Comparison of ENCODE assay signal across 15 mouse cellular contexts in genomic region chr19:36796931-36797330, GRCm38 (mm10). TPM values are rescaled to one million over a fixed set of nuclear protein-coding genes. Genes with fewer than 3 reads are reported as not detected.
DNase-seq lines count a peak whose midpoint lies in the region; ATAC-seq and TF ChIP-seq lines count a peak whose summit lies in the region.
"Had no signal": no experiment of that assay in that cellular context is flagged by ENCODE, and none has a peak within 500 bp of the region (broad histone marks: within the 10 kb centered on the region; RNA-seq: fewer than 3 reads in every experiment).

No protein-coding gene starts in this region.

- no peaks in the 10 kb centered on the region for H3K27me3 ChIP-seq in lung, postnatal 0 days (replicated peaks; ENCODE audit: insufficient read depth, low read length)
- no peaks in the 10 kb centered on the region for H3K27me3 ChIP-seq in kidney, embryonic 14.5 days (ENCODE audit: control insufficient read depth, insufficient read depth, low read length)
- H3K27me3 ChIP-seq in liver, embryonic 15.5 days: no peaks in the 10 kb centered on the region
- no peaks in the 10 kb centered on the region for H3K27me3 ChIP-seq in forebrain, embryonic 14.5 days (replicated peaks; ENCODE audit: control insufficient read depth, insufficient read depth, low read length)
- H3K27me3 ChIP-seq: midbrain, embryonic 13.5 days had no signal

- H3K27ac ChIP-seq in lung, postnatal 0 days (ENCODE audit: low read length): 0 out of 2 replicates have a peak overlapping the region, but pooled peaks have one; percentile 8
- H3K27ac ChIP-seq in kidney, embryonic 14.5 days (ENCODE audit: low read depth, low read length): no peak overlapping the region
- peak overlapping the region; percentile 19; the same call in 1 of the 2 replicates for H3K27ac ChIP-seq in liver, embryonic 15.5 days (replicated peaks)
- H3K27ac ChIP-seq in forebrain, embryonic 14.5 days (ENCODE audit: low read depth, low read length): no peak overlapping the region
- H3K27ac ChIP-seq: limb, embryonic 10.5 days; macrophage; midbrain, embryonic 13.5 days had no signal

- TF ChIP-seq EP300 in lung, postnatal 0 days (IDR thresholded peaks at IDR 0.05): no peak; the same call in 1 of the 2 replicates

- H3K4me2 ChIP-seq in lung, postnatal 0 days (replicated peaks; ENCODE audit: low read depth, low read length): 0 out of 2 replicates have a peak overlapping the region, but pooled peaks have one; percentile 8
- no peak overlapping the region for H3K4me2 ChIP-seq in kidney, embryonic 14.5 days (replicated peaks; ENCODE audit: low read depth, low read length)
- no peak overlapping the region for H3K4me2 ChIP-seq in liver, embryonic 15.5 days
- no peak overlapping the region for H3K4me2 ChIP-seq in forebrain, embryonic 14.5 days (ENCODE audit: low read length)
- H3K4me2 ChIP-seq: midbrain, embryonic 13.5 days had no signal

- peaks cover 5% of the 10 kb centered on the region; the same call in 1 of the 2 replicates for H3K4me1 ChIP-seq in lung, postnatal 0 days (ENCODE audit: insufficient read depth, low read depth, low read length)
- H3K4me1 ChIP-seq in kidney, embryonic 14.5 days (ENCODE audit: control insufficient read depth, insufficient read depth, low read length): no peaks in the 10 kb centered on the region
- peaks cover 17% of the 10 kb centered on the region; the same call in 1 of the 2 replicates for H3K4me1 ChIP-seq in liver, embryonic 15.5 days (replicated peaks)
- no peaks in the 10 kb centered on the region for H3K4me1 ChIP-seq in forebrain, embryonic 14.5 days (ENCODE audit: control insufficient read depth, insufficient read depth, low read length)
- H3K4me1 ChIP-seq: limb, embryonic 10.5 days; midbrain, embryonic 13.5 days had no signal

- ATAC-seq in lung, postnatal 0 days: peak; percentile 42
- ATAC-seq in kidney, embryonic 14.5 days (ENCODE audit: low FRiP score, low TSS enrichment): peak; percentile 63; the same call in 1 of the 2 replicates
- ATAC-seq in liver, embryonic 15.5 days (ENCODE audit: insufficient read depth): 0 out of 2 replicates have a peak, but pooled peaks have one; percentile 22
- no peak for ATAC-seq in forebrain, embryonic 14.5 days
- no peak for ATAC-seq in inflammation-experienced regulatory T-cells, adult 6 months
- ATAC-seq: hindbrain, embryonic 16.5 days; midbrain, embryonic 13.5 days had no signal

- no peaks in the 10 kb centered on the region for H3K36me3 ChIP-seq in lung, postnatal 0 days (ENCODE audit: insufficient read depth, low read length)
- H3K36me3 ChIP-seq in kidney, embryonic 14.5 days (ENCODE audit: control insufficient read depth, insufficient read depth, low read length): no peaks in the 10 kb centered on the region
- no peaks in the 10 kb centered on the region for H3K36me3 ChIP-seq in liver, embryonic 15.5 days (replicated peaks)
- no peaks in the 10 kb centered on the region for H3K36me3 ChIP-seq in forebrain, embryonic 14.5 days (ENCODE audit: control insufficient read depth, insufficient read depth, low read length)
- H3K36me3 ChIP-seq: G1E; limb, embryonic 10.5 days; midbrain, embryonic 13.5 days had no signal

- no peak for TF ChIP-seq CTCF in lung, postnatal 0 days (IDR thresholded peaks at IDR 0.05)

- WGBS in lung, postnatal 0 days: 54% methylated on average over 9 of the region's 9 CpGs
- 67% methylated on average over 9 of the region's 9 CpGs for WGBS in kidney, embryonic 14.5 days
- 58% methylated on average over 9 of the region's 9 CpGs for WGBS in liver, embryonic 15.5 days (ENCODE audit: insufficient replicate concordance)
- 80% methylated on average over 9 of the region's 9 CpGs for WGBS in forebrain, embryonic 14.5 days

- peak; percentile 58 for DNase-seq in lung, postnatal 0 days (ENCODE audit: low spot score)
- DNase-seq in lung, postnatal 10 days: no peak
- no peak for DNase-seq in forebrain, embryonic 14.5 days (ENCODE audit: low spot score)
- DNase-seq in embryo, embryonic 11 days: no peak
- DNase-seq: adrenal gland, postnatal 36 days; cerebellum, postnatal 14 days; heart, postnatal 14 days had no signal

- no peaks in the 10 kb centered on the region for H3K9me3 ChIP-seq in lung, postnatal 0 days (ENCODE audit: low read length)
- no peaks in the 10 kb centered on the region for H3K9me3 ChIP-seq in kidney, embryonic 14.5 days (ENCODE audit: control insufficient read depth, low read length)
- no peaks in the 10 kb centered on the region for H3K9me3 ChIP-seq in liver, embryonic 15.5 days (replicated peaks)
- no peaks in the 10 kb centered on the region for H3K9me3 ChIP-seq in forebrain, embryonic 14.5 days (replicated peaks; ENCODE audit: control insufficient read depth, low read length)
- H3K9me3 ChIP-seq: G1E; limb, embryonic 10.5 days; midbrain, embryonic 13.5 days had no signal

- H3K4me3 ChIP-seq in lung, postnatal 0 days (ENCODE audit: low read depth, low read length): no peak overlapping the region
- H3K4me3 ChIP-seq in kidney, embryonic 14.5 days (ENCODE audit: low read length): no peak overlapping the region
- no peak overlapping the region for H3K4me3 ChIP-seq in liver, embryonic 15.5 days (replicated peaks)
- no peak overlapping the region for H3K4me3 ChIP-seq in forebrain, embryonic 14.5 days (ENCODE audit: low read depth, low read length)
- H3K4me3 ChIP-seq: limb, embryonic 10.5 days; midbrain, embryonic 13.5 days had no signal

- H3K9ac ChIP-seq in lung, postnatal 0 days (replicated peaks; ENCODE audit: low read depth): no peak overlapping the region
- no peak overlapping the region for H3K9ac ChIP-seq in kidney, embryonic 14.5 days (ENCODE audit: low read depth, low read length)
- no peak overlapping the region for H3K9ac ChIP-seq in liver, embryonic 15.5 days
- no peak overlapping the region for H3K9ac ChIP-seq in forebrain, embryonic 14.5 days (ENCODE audit: low read length)
- H3K9ac ChIP-seq: midbrain, embryonic 13.5 days had no signal

RNA-seq across cellular contexts. Expression of gene Tnks2, which starts 37.1 kb away (rescaled TPM):
- polyA plus RNA-seq in lung, postnatal 0 days (2015; fragmentation: Nextera tagmentation; extraction: Ambion mirVana): 25.4 and 28.7 TPM in 2 replicates
- polyA plus RNA-seq in kidney, embryonic 14.5 days (2014; fragmentation: Nextera tagmentation; extraction: Ambion mirVana): 55.7 and 93.9 TPM in 2 replicates
- polyA plus RNA-seq in liver, embryonic 15.5 days (2015; fragmentation: Nextera tagmentation; extraction: Ambion mirVana): 11.8 and 13.9 TPM in 2 replicates
- 50.0 and 50.7 TPM in 2 replicates for polyA plus RNA-seq in forebrain, embryonic 14.5 days (2014; fragmentation: Nextera tagmentation; extraction: Ambion mirVana)
- 10 to 100 TPM; 25.8 to 31.5 (median 31.3) TPM for polyA plus RNA-seq in inflammation-experienced regulatory T-cells, adult 6 months (2017; shearing (Covaris generic))

Comparison
In these comparisons a context has a peak if more than half of its experiments do, and no peak if none do; other contexts are left out.
1. ATAC-seq: peak in lung, postnatal 0 days (single experiment), kidney, embryonic 14.5 days (single experiment) and liver, embryonic 15.5 days (single experiment); none in forebrain, embryonic 14.5 days (single experiment) and inflammation-experienced regulatory T-cells, adult 6 months (single experiment).
2. H3K27ac ChIP-seq: peak in lung, postnatal 0 days (single experiment) and liver, embryonic 15.5 days (single experiment); none in kidney, embryonic 14.5 days (single experiment) and forebrain, embryonic 14.5 days (single experiment).